Mouse (Mus musculus) olfactory bulb, adult 2 months (tissue): Measurements from ENCODE around the gene Rps11.

ENCODE experiments used
- CTCF ChIP-seq: fragments of 200-500 bp; IDR thresholded peaks from 2 replicates; pipeline ENCODE4 v1.5.1; 2012; ENCODE audit warnings: low read depth, mild to moderate bottlenecking, low read length, moderate library complexity; ENCODE audit not compliant: insufficient read depth
- POLR2A ChIP-seq: fragments of 200-500 bp; IDR thresholded peaks from 2 replicates; pipeline ENCODE4 v1.6.1; 2012; ENCODE audit warnings: mild to moderate bottlenecking, low read depth, low read length, moderate library complexity; ENCODE audit not compliant: insufficient read depth

GRCm38 (mm10) chr7:45148534-45149098 lies 24.4 kb upstream of the Rps11 start:
- TF ChIP-seq CTCF (no peak), POLR2A (no peak)
